Mouse (Mus musculus) spleen, adult 2 months (tissue): ENCODE data around the gene Adgrb2. TPM values are rescaled to one million over a fixed set of nuclear protein-coding genes. Genes with fewer than 3 reads are reported as not detected.

Experiments used
- DNase-seq, 2 experiments: peaks; one replicate each; pipeline versions ENCODE4 v3.0.0 to v3.0.0-alpha.2; 2012 to 2021; ENCODE audit warnings: low spot score in 2 of 2, low read depth in 1 of 2
- H3K27ac ChIP-seq: fragments of 200-500 bp; 2 replicates; pipeline ENCODE4 v1.5.1; 2012; ENCODE audit warnings: low read length, inconsistent platforms; ENCODE audit not compliant: insufficient read depth
- H3K27me3 ChIP-seq: fragments of 200-500 bp; 2 replicates; pipeline ENCODE4 v1.6.1; 2012; ENCODE audit warnings: mild to moderate bottlenecking, moderate library complexity, low read length, inconsistent platforms; ENCODE audit not compliant: control insufficient read depth, insufficient read depth
- H3K36me3 ChIP-seq: fragments of 200-500 bp; 2 replicates; pipeline ENCODE4 v1.6.1; 2012; ENCODE audit warnings: mild to moderate bottlenecking, low read length, inconsistent platforms; ENCODE audit not compliant: control insufficient read depth, insufficient read depth
- H3K4me1 ChIP-seq: fragments of 200-500 bp; 2 replicates; pipeline ENCODE4 v1.6.1; 2011; ENCODE audit warnings: inconsistent platforms; ENCODE audit not compliant: control insufficient read depth, insufficient read depth, insufficient read length
- H3K4me3 ChIP-seq: fragments of 200-500 bp; 2 replicates; pipeline ENCODE4 v1.5.1; 2011; ENCODE audit warnings: mild to moderate bottlenecking, inconsistent platforms; ENCODE audit not compliant: insufficient read depth, insufficient read length; ENCODE audit errors: extremely low read depth
- CTCF ChIP-seq: fragments of 200-500 bp; IDR thresholded peaks from 2 replicates; pipeline ENCODE4 v1.5.1; 2011; ENCODE audit warnings: mild to moderate bottlenecking, inconsistent platforms; ENCODE audit not compliant: insufficient read depth, insufficient read length, insufficient replicate concordance; ENCODE audit errors: extremely low read depth
- POLR2A ChIP-seq: fragments of 200-500 bp; IDR thresholded peaks from 2 replicates; pipeline ENCODE4 v1.6.1; 2011; ENCODE audit warnings: low read depth, low read length, inconsistent platforms
- WGBS: fragments of 180-500 bp; shearing (Covaris S2); methylation state at CpG from one replicate; pipeline ENCODE4 v1.1.7; 2018; 5-methylcytosine and 5-hydroxymethylcytosine counted together
- polyA plus RNA-seq: library from polyadenylated mRNA; depleted of rRNA; stranded (reverse); fragments of >200 nt; gene quantifications from 2 replicates; pipeline ENCODE4 v1.2.3, GENCODE M21; 2012

Gene Adgrb2
- polyA plus RNA-seq, 1 experiment, result 6.4 TPM

DNA sequence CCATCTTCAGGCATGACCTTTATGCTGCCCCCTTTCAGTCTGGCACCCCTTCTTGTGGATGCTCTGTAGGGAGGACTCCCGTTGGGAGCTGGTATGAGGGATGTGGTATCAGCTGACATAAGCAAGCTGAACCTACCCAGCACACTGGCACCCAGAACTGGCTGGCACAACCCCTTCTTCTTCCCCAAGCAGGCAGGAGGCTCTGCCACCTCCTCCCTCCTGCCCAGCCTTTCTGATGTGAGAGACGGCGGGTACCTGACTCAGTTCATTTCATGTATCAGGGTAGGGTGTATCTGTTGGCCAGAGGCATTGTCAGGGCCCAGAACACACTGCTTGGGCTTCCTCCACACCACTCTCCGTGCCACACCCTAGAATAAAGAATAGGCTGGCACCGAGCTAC is 10.1 kb downstream of the Adgrb2 start:
- Histone ChIP-seq H3K36me3 (no peaks in the 10 kb centered on the region), H3K4me1 (no peaks in the 10 kb centered on the region), H3K27me3 (no peaks in the 10 kb centered on the region), H3K27ac (no peak overlapping the region), H3K4me3 (no peak overlapping the region)
- TF ChIP-seq POLR2A (no peak), CTCF (no peak)
- DNase-seq, result no peak
- 79% methylated on average over 5 of the region's 5 CpGs for WGBS

DNA sequence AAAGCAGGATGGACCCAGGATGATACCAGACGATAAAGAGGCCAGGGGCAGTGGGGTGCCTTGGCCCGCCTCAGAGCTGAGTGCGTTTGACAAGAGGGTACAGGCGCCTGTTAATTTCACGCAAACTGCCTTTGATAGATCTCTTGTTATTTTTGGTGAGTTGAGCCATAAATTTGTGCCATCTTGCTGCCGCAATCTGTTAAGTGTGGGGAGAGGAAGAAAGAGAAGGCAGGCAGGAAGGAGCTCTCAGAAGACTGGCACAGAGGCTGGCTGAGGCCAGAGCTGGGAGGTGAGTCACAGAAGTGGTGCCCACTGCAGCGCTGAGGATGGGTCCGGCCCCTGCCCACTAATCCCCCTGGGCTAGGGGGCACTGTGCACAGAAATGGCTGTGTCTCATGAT is 10.6 kb downstream of the Adgrb2 start:
- DNase-seq, result no peak
- TF ChIP-seq POLR2A, result no peak
- TF ChIP-seq CTCF, result no peak
- 58% methylated on average over 8 of the region's 8 CpGs for WGBS
- no peaks in the 10 kb centered on the region for H3K27me3 ChIP-seq
- H3K27ac ChIP-seq, result no peak overlapping the region
- no peak overlapping the region for H3K4me3 ChIP-seq
- no peaks in the 10 kb centered on the region for H3K4me1 ChIP-seq
- H3K36me3 ChIP-seq, result no peaks in the 10 kb centered on the region

DNA sequence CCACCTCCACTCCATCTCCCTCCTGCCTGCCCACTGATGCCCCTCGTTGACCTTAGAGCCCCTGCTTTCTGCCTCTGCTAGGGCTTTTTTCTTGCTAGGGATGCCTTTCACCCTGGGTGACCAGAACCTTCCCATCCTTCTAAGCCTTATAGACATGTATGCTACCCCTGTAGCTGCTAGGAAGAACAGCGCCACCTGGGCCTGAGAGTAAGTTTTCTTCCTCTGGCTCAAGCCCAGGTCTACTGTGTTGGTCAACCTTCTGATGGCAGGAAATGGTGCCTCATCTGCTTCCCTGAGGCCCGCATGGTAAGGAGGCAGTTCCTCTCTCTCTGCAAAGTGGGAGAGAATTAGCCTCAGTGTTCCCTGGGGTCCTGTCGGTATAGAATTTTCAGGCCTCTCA is 11.3 kb downstream of the Adgrb2 start:
- no peak for TF ChIP-seq POLR2A
- TF ChIP-seq CTCF, result no peak
- Histone ChIP-seq H3K27me3 (no peaks in the 10 kb centered on the region), H3K36me3 (no peaks in the 10 kb centered on the region), H3K27ac (no peak overlapping the region), H3K4me1 (no peaks in the 10 kb centered on the region), H3K4me3 (no peak overlapping the region)
- no peak for DNase-seq
- WGBS, result 64% methylated on average over 4 of the region's 4 CpGs

DNA sequence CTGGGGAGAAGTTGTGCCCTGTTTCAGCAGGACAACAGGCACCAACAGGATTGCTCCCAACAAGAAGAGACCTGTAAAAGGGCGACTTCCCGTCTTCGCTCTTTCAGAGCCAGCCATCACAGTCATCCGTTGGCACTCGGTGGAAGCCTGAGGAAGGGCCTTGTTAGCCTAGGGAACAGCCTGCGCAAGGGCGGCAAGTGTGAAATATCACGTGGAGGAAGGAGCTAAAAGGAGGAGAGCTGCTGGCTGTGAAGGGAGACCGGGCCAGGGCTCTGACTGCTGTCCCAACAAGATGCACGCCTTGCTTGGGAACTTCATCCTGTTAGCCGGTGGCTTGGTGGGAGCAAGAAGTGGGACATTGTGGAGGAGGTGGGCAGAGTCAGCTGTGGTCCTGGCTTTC is 13.5 kb downstream of the Adgrb2 start:
- Histone ChIP-seq H3K27ac (no peak overlapping the region), H3K36me3 (no peaks in the 10 kb centered on the region)
- no peak for DNase-seq

DNA sequence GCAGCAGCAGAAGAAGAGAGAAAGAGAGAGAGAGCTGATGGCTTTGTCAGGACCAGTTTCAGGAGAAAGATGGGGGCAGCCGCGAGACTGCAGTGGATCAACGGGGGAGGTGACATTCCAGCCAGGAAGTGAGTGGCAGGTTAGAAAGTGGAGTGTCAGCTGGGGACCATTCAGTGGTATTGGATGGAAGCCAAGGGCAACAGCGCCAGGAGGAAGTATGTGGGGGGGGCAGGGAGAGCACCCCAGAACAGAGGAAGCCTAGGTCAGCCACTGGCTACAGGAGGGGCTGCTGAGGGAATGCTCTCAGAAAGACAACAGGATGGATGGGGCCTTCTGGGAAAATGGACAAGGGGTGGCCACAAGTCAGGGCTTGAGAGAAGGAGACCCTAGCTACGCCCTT is 17.0 kb downstream of the Adgrb2 start:
- Histone ChIP-seq H3K4me1 (peaks cover 3% of the 10 kb centered on the region; the same call in 1 of the 2 replicates), H3K4me3 (no peak overlapping the region), H3K27me3 (peaks cover 1% of the 10 kb centered on the region; the same call in 1 of the 2 replicates), H3K36me3 (no peaks in the 10 kb centered on the region), H3K27ac (no peak overlapping the region)
- WGBS, result 14% methylated on average over 5 of the region's 5 CpGs
- no peak for TF ChIP-seq POLR2A
- TF ChIP-seq CTCF, result no peak
- DNase-seq, result no peak

More for the DNA sequence above, 13.5 kb downstream of the Adgrb2 start:
- Histone ChIP-seq H3K4me1 (no peaks in the 10 kb centered on the region), H3K27me3 (no peaks in the 10 kb centered on the region), H3K4me3 (no peak overlapping the region)
- TF ChIP-seq CTCF (no peak), POLR2A (no peak)
- 67% methylated on average over 11 of the region's 11 CpGs for WGBS

DNA sequence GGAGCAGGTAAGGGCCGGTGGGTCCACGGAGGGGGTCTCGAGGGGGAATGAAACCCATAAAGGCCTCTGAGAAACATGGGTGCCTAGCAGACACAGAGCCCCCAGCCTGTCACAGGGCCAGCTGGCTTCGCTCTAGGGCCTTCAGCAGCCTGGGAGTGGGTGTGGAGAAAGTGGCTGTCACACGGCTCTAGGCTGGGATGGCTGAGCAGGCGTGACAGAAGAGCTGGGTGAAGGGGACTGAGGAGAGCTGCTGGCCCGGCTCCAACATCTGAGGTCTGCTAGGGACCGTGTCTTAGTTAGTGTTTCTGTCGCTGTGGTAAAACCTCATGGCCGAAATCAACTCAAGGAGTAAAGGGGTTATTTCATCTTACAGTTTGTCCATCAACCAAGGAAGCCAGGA is 17.5 kb downstream of the Adgrb2 start:
- no peaks in the 10 kb centered on the region for H3K36me3 ChIP-seq
- H3K4me1 ChIP-seq, result peaks cover 4% of the 10 kb centered on the region; the same call in 1 of the 2 replicates
- DNase-seq, result no peak
- no peak for TF ChIP-seq CTCF
- TF ChIP-seq POLR2A, result no peak
- H3K27ac ChIP-seq, result no peak overlapping the region
- WGBS, result 68% methylated on average over 10 of the region's 10 CpGs
- no peak overlapping the region for H3K4me3 ChIP-seq
- H3K27me3 ChIP-seq, result peaks cover 1% of the 10 kb centered on the region; the same call in 1 of the 2 replicates

DNA sequence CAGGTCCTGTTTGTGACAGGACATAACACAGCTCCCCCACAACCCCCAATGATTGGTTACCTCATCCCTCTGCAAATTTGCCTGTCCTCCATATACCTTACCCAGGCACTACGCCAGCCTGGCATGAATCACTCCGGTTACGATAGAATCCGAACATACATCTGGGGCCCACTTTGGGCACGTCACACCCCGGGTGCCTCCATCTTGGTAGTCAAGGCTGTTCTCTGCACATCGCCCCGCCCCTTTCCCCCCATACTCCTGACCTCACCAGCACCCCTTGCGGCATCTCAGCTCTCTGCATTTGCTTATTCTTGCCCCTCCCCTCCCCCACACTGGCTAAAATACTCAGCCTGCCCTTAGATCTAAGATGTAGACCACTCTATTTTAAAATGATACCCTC is 20.9 kb downstream of the Adgrb2 start:
- no peak for DNase-seq
- no peak for TF ChIP-seq POLR2A
- TF ChIP-seq CTCF, result no peak
- no peaks in the 10 kb centered on the region for H3K36me3 ChIP-seq
- H3K27me3 ChIP-seq, result peaks cover 1% of the 10 kb centered on the region
- peaks cover 4% of the 10 kb centered on the region; the same call in 1 of the 2 replicates for H3K4me1 ChIP-seq
- H3K4me3 ChIP-seq, result no peak overlapping the region
- H3K27ac ChIP-seq, result no peak overlapping the region
- 70% methylated on average over 9 of the region's 9 CpGs for WGBS

DNA sequence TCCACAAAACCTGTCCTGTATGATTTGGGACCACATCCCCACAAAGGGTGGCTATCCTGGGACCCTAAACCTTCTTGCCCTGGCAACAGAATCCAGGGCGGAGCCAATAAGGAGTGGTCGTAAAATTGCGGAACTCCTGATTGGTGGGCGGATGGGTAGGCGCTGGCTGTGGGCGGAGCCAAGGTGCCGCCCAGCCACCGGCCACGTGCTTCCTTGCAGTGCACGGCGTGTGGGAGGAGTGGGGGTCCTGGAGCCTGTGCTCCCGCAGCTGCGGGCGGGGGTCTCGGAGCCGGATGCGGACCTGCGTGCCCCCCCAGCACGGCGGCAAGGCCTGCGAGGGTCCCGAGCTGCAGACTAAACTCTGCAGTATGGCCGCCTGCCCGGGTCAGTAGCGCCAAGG is 21.9 kb downstream of the Adgrb2 start:
- no peaks in the 10 kb centered on the region for H3K36me3 ChIP-seq
- TF ChIP-seq POLR2A, result no peak
- TF ChIP-seq CTCF, result no peak
- peaks cover 1% of the 10 kb centered on the region for H3K27me3 ChIP-seq
- H3K27ac ChIP-seq, result no peak overlapping the region
- WGBS, result 23% methylated on average over 25 of the region's 25 CpGs
- peaks cover 4% of the 10 kb centered on the region; the same call in 1 of the 2 replicates for H3K4me1 ChIP-seq
- H3K4me3 ChIP-seq, result no peak overlapping the region
- DNase-seq, result no peak
